Mouse (Mus musculus) kidney, adult 2 months (tissue): Measurements from ENCODE around the gene Hoxd13. TPM values are rescaled to one million over a fixed set of nuclear protein-coding genes. Genes with fewer than 3 reads are reported as not detected.
A peak's percentile ranks its signal among the peaks of the same experiment; 100 is the strongest.

Experiments
- DNase-seq: peaks from one replicate; pipeline ENCODE4 v3.0.0; 2021
- H3K27ac ChIP-seq: fragments of 200-500 bp; 2 replicates; pipeline ENCODE4 v1.5.1; 2012; ENCODE audit warnings: low read depth, low read length, control low read depth, inconsistent platforms; ENCODE audit not compliant: insufficient read depth
- H3K27me3 ChIP-seq: fragments of 200-500 bp; replicated peaks from 2 replicates; pipeline ENCODE4 v1.6.1; 2012; ENCODE audit warnings: mild to moderate bottlenecking, moderate library complexity, low read length, inconsistent platforms; ENCODE audit not compliant: control insufficient read depth, insufficient read depth
- H3K36me3 ChIP-seq: fragments of 200-500 bp; 2 replicates; pipeline ENCODE4 v1.6.1; 2012; ENCODE audit warnings: mild to moderate bottlenecking, moderate library complexity, low read length, inconsistent platforms; ENCODE audit not compliant: control insufficient read depth, insufficient read depth
- H3K4me1 ChIP-seq: fragments of 200-500 bp; 2 replicates; pipeline ENCODE4 v1.6.1; 2011; ENCODE audit warnings: low read length; ENCODE audit not compliant: control insufficient read depth, insufficient read depth
- H3K4me3 ChIP-seq: fragments of 200-500 bp; 2 replicates; pipeline ENCODE4 v1.5.1; 2011; ENCODE audit warnings: mild to moderate bottlenecking, low read depth, low read length, control low read depth; ENCODE audit not compliant: insufficient read depth
- CTCF ChIP-seq: fragments of 200-500 bp; conservative IDR thresholded peaks from 2 replicates; pipeline ENCODE4 v1.5.1; 2011; ENCODE audit warnings: low read depth, mild to moderate bottlenecking, control low read depth, low read length, moderate library complexity, mixed read lengths; ENCODE audit not compliant: insufficient read depth, insufficient read length
- POLR2A ChIP-seq: fragments of 200-500 bp; IDR thresholded peaks from one replicate; pipeline ENCODE4 v1.6.1; 2011; ENCODE audit warnings: low read depth, low read length, control low read depth
- WGBS: fragments of 180-500 bp; shearing (Covaris S2); methylation state at CpG from one replicate; pipeline ENCODE4 v1.1.7; 2018; 5-methylcytosine and 5-hydroxymethylcytosine counted together
- polyA plus RNA-seq: library from polyadenylated mRNA; depleted of rRNA; stranded (reverse); fragments of >200 nt; gene quantifications from 2 replicates; pipeline ENCODE4 v1.2.3, GENCODE M21; 2012

The Hoxd13 gene
- polyA plus RNA-seq, 1 experiment = not detected

DNA sequence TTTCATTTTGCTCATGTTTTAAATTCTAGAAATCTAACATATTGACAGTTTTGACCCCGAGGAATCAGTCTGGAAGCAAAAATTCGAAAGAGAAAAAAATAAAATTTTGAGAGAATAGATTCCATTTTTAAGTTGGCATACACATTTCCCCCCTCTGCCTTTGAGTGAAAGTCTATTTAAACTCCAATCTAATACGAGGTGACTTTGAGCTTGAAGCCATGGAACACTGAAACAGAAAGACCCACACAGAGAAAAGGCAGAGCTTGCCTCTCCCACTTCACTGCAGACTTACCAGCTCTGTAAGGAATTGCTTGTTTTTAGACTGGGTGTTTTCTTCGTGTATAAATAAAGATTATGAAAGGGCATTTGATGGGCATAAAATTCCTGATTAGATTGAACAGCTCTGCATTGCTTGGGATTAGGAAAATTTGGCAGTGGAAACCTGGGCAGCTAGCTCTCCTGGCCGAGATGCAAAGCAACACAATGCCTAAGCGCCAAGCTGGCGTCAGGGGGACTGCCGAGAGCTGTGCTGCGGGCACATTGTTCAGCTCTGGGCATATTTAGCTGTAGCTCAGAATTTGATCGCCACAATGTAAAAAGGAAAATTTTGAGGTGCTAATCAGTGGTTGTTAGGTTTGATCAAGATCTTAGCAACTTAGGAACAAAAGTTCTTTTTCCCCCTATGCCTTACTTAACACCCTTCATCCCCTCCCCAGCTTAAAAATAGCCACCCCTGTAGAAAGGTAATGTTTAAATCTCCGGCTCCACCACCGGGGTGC, 20.9 kb downstream of the Hoxd13 start:
- TF ChIP-seq CTCF = no peak
- TF ChIP-seq POLR2A = no peak
- no peaks in the 10 kb centered on the region for H3K4me1 ChIP-seq
- WGBS = 33% methylated on average over 12 of the region's 12 CpGs
- H3K4me3 ChIP-seq = peak overlapping the region; percentile 30; the same call in 1 of the 2 replicates
- peaks cover 2% of the 10 kb centered on the region; the same call in 1 of the 2 replicates for H3K27me3 ChIP-seq
- H3K27ac ChIP-seq = peak overlapping the region; percentile 93
- DNase-seq = peak; percentile 40
- no peaks in the 10 kb centered on the region for H3K36me3 ChIP-seq

DNA sequence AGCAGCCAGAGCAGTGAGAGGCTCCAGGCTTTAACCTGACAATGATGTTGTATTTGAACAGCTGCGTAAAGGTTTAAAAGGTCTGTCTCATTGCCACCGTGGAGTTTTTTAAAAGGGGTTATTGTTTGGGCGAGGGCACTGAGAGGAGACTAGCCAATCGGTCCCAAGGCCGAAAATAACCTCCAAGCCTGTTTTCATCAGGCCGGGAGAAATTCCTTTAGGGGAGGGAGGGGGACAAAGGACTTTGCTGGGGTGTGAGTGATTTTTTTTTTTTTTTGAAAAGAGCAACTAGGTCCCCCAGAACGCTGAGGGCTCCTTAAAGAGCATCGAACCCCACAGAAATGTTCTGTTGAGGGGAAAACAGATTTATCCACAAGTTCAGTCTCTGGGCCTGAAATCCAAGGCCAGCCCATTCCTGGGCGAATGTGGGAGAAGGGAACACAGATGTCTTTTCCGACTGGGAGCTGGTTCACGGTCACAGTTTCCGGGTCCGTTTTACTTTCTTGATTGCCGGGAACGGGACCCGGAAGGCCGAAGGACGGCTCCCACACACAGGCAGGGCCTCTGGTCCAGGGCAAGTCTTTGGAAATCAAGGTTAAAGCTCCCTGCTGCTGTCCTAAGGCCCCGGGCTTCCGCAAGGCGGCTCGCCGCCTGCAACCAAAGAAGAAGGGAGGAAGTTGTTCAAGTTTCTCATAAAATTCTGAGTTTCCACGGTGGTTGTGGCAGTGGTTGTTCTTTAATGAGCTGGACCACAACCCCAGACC, 21.6 kb downstream of the Hoxd13 start:
- peak; percentile 62 for DNase-seq
- peak overlapping the region; percentile 93 for H3K27ac ChIP-seq
- peak overlapping the region; percentile 32 for H3K4me3 ChIP-seq
- no peak for TF ChIP-seq CTCF
- TF ChIP-seq POLR2A = no peak
- H3K27me3 ChIP-seq = peaks cover 2% of the 10 kb centered on the region; the same call in 1 of the 2 replicates
- no peaks in the 10 kb centered on the region for H3K36me3 ChIP-seq
- no peaks in the 10 kb centered on the region for H3K4me1 ChIP-seq
- WGBS = 22% methylated on average over 24 of the region's 24 CpGs

DNA sequence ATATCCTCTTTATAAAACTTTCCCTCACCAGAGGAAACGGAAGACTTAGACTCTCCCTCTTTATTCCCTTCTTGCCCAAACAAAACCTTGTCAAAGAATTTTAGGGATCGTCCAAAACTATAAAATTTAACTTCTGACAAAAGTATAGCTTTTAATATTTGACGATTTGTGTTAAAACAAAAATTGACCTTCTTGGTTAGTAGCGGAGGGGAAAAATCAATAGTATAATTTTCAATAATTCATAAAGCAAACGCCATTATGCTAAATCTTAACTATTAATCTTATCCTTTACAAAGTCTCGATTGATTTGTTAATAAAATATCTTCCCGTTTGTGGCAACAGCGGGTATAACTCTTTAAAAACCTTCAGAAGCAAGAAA, 22.2 kb downstream of the Hoxd13 start:
- Histone ChIP-seq H3K27ac (peak overlapping the region; percentile 93), H3K36me3 (no peaks in the 10 kb centered on the region), H3K27me3 (peaks cover 2% of the 10 kb centered on the region; the same call in 1 of the 2 replicates), H3K4me3 (no peak overlapping the region), H3K4me1 (no peaks in the 10 kb centered on the region)
- DNase-seq = no peak
- TF ChIP-seq CTCF (no peak), POLR2A (no peak)
- 36% methylated on average over 8 of the region's 8 CpGs for WGBS

DNA sequence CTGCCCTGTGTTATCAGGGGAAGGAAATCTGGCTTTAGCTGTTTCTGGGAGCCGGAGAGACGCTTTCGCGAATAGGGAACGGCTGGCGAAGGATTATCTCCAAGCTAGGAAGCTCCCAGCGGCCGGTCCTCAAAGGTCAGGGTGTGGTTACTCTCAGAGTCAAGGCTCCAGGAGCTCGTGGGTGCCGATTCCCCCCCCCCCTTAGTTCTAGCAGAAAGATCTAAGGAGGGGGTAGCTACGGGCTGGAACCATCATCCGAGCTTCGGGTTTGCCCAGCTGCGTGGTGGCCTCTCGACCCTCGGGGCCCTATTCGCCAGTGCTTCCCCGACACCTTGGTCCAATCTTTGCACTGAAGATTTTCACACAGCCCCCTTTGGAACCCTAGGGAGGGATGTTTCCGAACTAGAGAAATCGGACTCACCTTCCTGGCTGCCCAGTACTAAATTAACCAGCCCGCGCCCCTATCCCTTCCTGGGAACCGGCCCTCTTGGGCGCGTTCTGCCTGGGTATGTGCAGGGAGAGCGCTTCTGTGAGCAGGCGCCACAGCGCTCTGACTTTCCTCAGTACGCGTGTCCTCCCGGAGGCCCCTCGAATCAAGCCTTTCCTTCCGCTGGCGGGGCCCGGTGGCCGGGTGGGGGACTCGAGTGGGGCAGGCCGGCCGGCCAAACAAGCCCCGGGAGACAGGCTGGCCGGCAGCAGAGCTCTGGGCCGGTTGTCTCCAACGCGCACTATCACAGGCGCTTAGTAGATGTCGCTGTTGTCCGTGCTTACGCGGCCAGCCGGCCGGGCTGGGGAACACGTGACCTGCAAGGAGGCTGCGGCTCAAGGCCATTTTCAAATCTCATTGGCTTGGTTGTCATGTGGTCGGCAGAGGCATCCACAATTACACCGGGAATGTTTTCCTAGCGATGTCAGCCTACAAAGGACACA, 23.2 kb downstream of the Hoxd13 start, which contains the start of gene Hoxd10:
TSS of gene Hoxd10 (plus strand) at position 903 of the 930 bp plus-strand sequence.
- TF ChIP-seq CTCF (no peak; the same call in 1 of the 2 replicates), POLR2A (peak; percentile 91)
- peak; percentile 95 for DNase-seq
- H3K36me3 ChIP-seq = no peaks in the 10 kb centered on the region
- H3K4me1 ChIP-seq = no peaks in the 10 kb centered on the region
- H3K27me3 ChIP-seq = peaks cover 2% of the 10 kb centered on the region; the same call in 1 of the 2 replicates
- 5% methylated on average over 56 of the region's 56 CpGs for WGBS
- peak within 1 kb of the TSS; percentile 93 for H3K27ac ChIP-seq
- H3K4me3 ChIP-seq = peak within 1 kb of the TSS; percentile 57

DNA sequence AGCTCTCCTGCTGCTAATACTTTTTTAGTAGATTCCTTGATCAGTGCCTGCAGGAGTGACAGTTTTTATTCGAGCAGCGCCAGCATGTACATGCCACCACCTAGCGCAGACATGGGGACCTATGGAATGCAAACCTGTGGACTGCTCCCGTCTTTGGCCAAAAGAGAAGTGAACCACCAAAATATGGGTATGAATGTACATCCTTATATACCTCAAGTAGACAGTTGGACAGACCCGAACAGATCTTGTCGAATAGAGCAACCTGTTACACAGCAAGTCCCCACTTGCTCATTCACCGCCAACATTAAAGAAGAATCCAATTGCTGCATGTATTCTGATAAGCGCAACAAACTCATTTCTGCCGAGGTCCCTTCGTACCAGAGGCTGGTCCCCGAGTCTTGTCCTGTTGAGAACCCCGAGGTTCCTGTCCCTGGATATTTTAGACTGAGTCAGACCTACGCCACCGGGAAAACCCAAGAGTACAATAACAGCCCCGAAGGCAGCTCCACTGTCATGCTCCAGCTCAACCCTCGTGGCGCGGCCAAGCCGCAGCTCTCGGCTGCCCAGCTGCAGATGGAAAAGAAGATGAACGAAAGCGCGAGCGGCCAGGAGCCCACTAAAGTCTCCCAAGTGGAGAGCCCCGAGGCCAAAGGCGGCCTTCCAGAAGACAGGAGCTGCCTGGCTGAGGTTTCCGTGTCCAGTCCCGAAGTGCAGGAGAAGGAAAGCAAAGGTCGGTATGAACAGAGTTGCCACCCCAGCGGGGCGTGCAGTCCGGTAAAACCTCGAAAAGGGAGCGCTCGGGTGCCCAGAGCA, 24.1 kb downstream of the Hoxd13 start:
- TF ChIP-seq CTCF (no peak), POLR2A (no peak)
- 2% methylated on average over 35 of the region's 35 CpGs for WGBS
- peaks cover 2% of the 10 kb centered on the region; the same call in 1 of the 2 replicates for H3K27me3 ChIP-seq
- no peaks in the 10 kb centered on the region for H3K4me1 ChIP-seq
- no peaks in the 10 kb centered on the region for H3K36me3 ChIP-seq
- peak; percentile 46 for DNase-seq
- H3K4me3 ChIP-seq = peak overlapping the region; percentile 52
- peak overlapping the region; percentile 93 for H3K27ac ChIP-seq
